Mouse (Mus musculus) myocyte (in vitro differentiated cells): ENCODE measurements at regions not wholly inside any gene's neighbourhood (a gene's known extent, or its start where the extent isn't known, plus 50 kb on each side); places are given as distances from the start of the nearest gene placed in this dataset.

Experiments used
- H3K27me3 ChIP-seq: one replicate; pipeline ENCODE4 v1.6.1; 2011; ENCODE audit not compliant: control insufficient read depth, insufficient read depth, insufficient read length
- H3K36me3 ChIP-seq: one replicate; pipeline ENCODE4 v1.6.1; 2011; ENCODE audit not compliant: control insufficient read depth, insufficient read depth
- H3K4me2 ChIP-seq: one replicate; pipeline ENCODE4 v1.6.1; 2011; ENCODE audit warnings: low read depth, control low read depth
- H3K4me3 ChIP-seq: one replicate; pipeline ENCODE4 v1.5.1; 2011; ENCODE audit warnings: mild to moderate bottlenecking, control low read depth, moderate library complexity
- H3K79me2 ChIP-seq: one replicate; pipeline ENCODE4 v1.6.1; 2011; ENCODE audit not compliant: control insufficient read depth, insufficient read depth
- H3ac ChIP-seq: one replicate; pipeline ENCODE4 v1.6.1; 2011; ENCODE audit not compliant: control insufficient read depth, insufficient read length
- CEBPB ChIP-seq: IDR thresholded peaks from 2 replicates; pipeline ENCODE4 v1.6.1; 2011; ENCODE audit warnings: mild to moderate bottlenecking, moderate library complexity; ENCODE audit not compliant: poor library complexity, insufficient read depth, severe bottlenecking
- E2F4 ChIP-seq: IDR thresholded peaks from one replicate; pipeline ENCODE4 v1.6.1; 2011; ENCODE audit warnings: mild to moderate bottlenecking, control low read depth, moderate library complexity; ENCODE audit not compliant: insufficient read depth
- MAX ChIP-seq: IDR thresholded peaks from one replicate; pipeline ENCODE4 v1.6.1; 2011; ENCODE audit warnings: low read depth, mild to moderate bottlenecking, control low read depth
- MYOD1 ChIP-seq, 3 experiments: IDR thresholded peaks; one replicate each; pipeline ENCODE4 v1.6.1; 2011; ENCODE audit warnings: control low read depth in 2 of 3, low read depth in 2 of 3, mild to moderate bottlenecking in 2 of 3, moderate library complexity in 1 of 3; ENCODE audit not compliant: insufficient read length in 2 of 3, control insufficient read depth in 1 of 3
- MYOG ChIP-seq, 3 experiments: IDR thresholded peaks; one replicate each; pipeline ENCODE4 v1.6.1; 2011; ENCODE audit warnings: control low read depth in 2 of 3, low read depth in 2 of 3, mild to moderate bottlenecking in 2 of 3; ENCODE audit not compliant: insufficient read length in 2 of 3, control insufficient read depth in 1 of 3, insufficient read depth in 1 of 3
- POLR2A ChIP-seq: IDR thresholded peaks from one replicate; pipeline ENCODE4 v1.6.1; 2011; ENCODE audit warnings: low read depth, mild to moderate bottlenecking, control low read depth, moderate library complexity; ENCODE audit not compliant: insufficient read length
- POLR2AphosphoS2 ChIP-seq: IDR thresholded peaks from one replicate; pipeline ENCODE4 v1.6.1; 2011; ENCODE audit warnings: low read depth, control low read depth; ENCODE audit not compliant: insufficient read length
- REST ChIP-seq: IDR thresholded peaks from one replicate; pipeline ENCODE4 v1.6.1; 2011; ENCODE audit warnings: mild to moderate bottlenecking, control low read depth, moderate library complexity; ENCODE audit not compliant: insufficient read depth, insufficient read length
- SRF ChIP-seq: IDR thresholded peaks from one replicate; pipeline ENCODE4 v1.6.1; 2011; ENCODE audit warnings: low read depth; ENCODE audit not compliant: control insufficient read depth, insufficient read length
- TCF12 ChIP-seq: IDR thresholded peaks from one replicate; pipeline ENCODE4 v1.6.1; 2011; ENCODE audit warnings: mild to moderate bottlenecking, control low read depth; ENCODE audit not compliant: poor library complexity, insufficient read depth, severe bottlenecking
- TCF3 ChIP-seq: IDR thresholded peaks from one replicate; pipeline ENCODE4 v1.6.1; 2011; ENCODE audit warnings: low read depth, control low read depth; ENCODE audit not compliant: insufficient read length
- USF1 ChIP-seq: IDR thresholded peaks from one replicate; pipeline ENCODE4 v1.6.1; 2011; ENCODE audit warnings: low read depth, mild to moderate bottlenecking, control low read depth, moderate library complexity

DNA sequence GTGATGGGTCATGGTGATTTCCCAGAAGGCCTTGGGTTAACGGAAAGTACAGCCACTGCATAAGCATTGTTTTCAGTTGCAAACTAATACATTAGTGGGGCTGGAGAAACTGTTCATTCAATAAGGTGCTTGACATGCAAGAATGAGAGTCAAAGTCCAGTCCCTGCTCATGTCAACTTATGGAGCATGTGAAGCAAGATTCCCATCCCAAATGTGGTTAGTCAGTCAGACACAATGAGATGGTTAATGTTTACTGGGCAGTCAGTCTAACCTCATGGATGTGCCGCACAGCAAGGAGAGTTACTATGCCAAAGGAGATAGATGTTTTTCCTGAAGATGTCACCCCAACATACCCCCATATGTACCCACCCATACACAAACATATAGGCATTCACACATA lies 993.8 kb upstream of the Jmjd1c start:
- Histone ChIP-seq H3K4me3 (no peak overlapping the region), H3K27me3 (no peaks in the 10 kb centered on the region), H3ac (no peak overlapping the region), H3K36me3 (no peaks in the 10 kb centered on the region), H3K4me2 (no peak overlapping the region), H3K79me2 (no peaks in the 10 kb centered on the region)
- TF ChIP-seq MYOD1 (IDR thresholded peaks at IDR 0.05; ENCODE audit: control insufficient read depth in 1 of 3, insufficient read length in 2 of 3, low read depth in 2 of 3) (no peak), TCF3 (no peak), POLR2A (no peak), SRF (no peak), REST (no peak), E2F4 (no peak), MAX (no peak), USF1 (no peak), CEBPB (no peak), POLR2AphosphoS2 (no peak), TCF12 (no peak), MYOG (IDR thresholded peaks at IDR 0.05; ENCODE audit: control insufficient read depth in 1 of 3, insufficient read depth in 1 of 3, insufficient read length in 2 of 3, low read depth in 2 of 3) (no peak)

- H3K4me3 ChIP-seq = no peak overlapping the region
- no peak overlapping the region for H3K4me2 ChIP-seq
- no peak overlapping the region for H3ac ChIP-seq
- no peaks in the 10 kb centered on the region for H3K79me2 ChIP-seq
- TF ChIP-seq MYOD1 (IDR thresholded peaks at IDR 0.05; ENCODE audit: control insufficient read depth in 1 of 3, insufficient read length in 2 of 3, low read depth in 2 of 3) (no peak), POLR2AphosphoS2 (no peak), E2F4 (no peak), TCF12 (no peak), POLR2A (no peak), MYOG (IDR thresholded peaks at IDR 0.05; ENCODE audit: control insufficient read depth in 1 of 3, insufficient read depth in 1 of 3, insufficient read length in 2 of 3, low read depth in 2 of 3) (no peak)
- H3K27me3 ChIP-seq = no peaks in the 10 kb centered on the region
- H3K36me3 ChIP-seq = no peaks in the 10 kb centered on the region
Observed at GRCm38 (mm10) chr10:66131361-66131760, 964.6 kb upstream of the Jmjd1c start.

DNA sequence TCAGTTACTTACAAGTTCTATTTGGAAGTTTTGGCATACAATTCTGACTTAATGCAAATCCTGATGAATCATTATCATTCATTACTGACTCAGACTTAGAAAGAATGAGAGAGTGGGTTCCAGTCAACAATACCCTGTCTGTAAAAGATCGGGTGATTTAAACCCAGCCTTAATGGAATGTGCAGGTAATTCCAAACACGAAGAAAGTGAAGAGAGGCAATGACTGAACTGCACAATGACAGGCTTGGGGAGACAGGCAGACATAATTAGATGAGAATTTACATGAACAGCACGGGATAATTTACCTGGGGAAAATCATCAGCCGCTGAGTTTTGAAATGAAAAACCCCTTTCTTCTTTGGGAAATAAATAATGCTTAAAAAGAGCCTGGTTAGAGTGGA lies 963.9 kb upstream of the Jmjd1c start:
- H3K27me3 ChIP-seq = no peaks in the 10 kb centered on the region
- H3K36me3 ChIP-seq = no peaks in the 10 kb centered on the region
- TF ChIP-seq MAX (no peak), USF1 (no peak), POLR2A (no peak), POLR2AphosphoS2 (no peak), CEBPB (no peak), SRF (no peak), TCF3 (no peak), TCF12 (no peak), REST (no peak), E2F4 (no peak), MYOD1 (IDR thresholded peaks at IDR 0.05; ENCODE audit: control insufficient read depth in 1 of 3, insufficient read length in 2 of 3, low read depth in 2 of 3) (no peak), MYOG (IDR thresholded peaks at IDR 0.05; ENCODE audit: control insufficient read depth in 1 of 3, insufficient read depth in 1 of 3, insufficient read length in 2 of 3, low read depth in 2 of 3) (no peak)
- no peak overlapping the region for H3K4me3 ChIP-seq
- no peak overlapping the region for H3K4me2 ChIP-seq
- H3K79me2 ChIP-seq = no peaks in the 10 kb centered on the region
- no peak overlapping the region for H3ac ChIP-seq

GRCm38 (mm10) chr10:66142413-66142812 lies 953.5 kb upstream of the Jmjd1c start:
- Histone ChIP-seq H3K4me3 (no peak overlapping the region), H3K79me2 (no peaks in the 10 kb centered on the region), H3K4me2 (no peak overlapping the region), H3K27me3 (no peaks in the 10 kb centered on the region), H3ac (no peak overlapping the region), H3K36me3 (no peaks in the 10 kb centered on the region)
- TF ChIP-seq POLR2AphosphoS2 = no peak
- no peak for TF ChIP-seq MYOG (IDR thresholded peaks at IDR 0.05; ENCODE audit: control insufficient read depth in 1 of 3, insufficient read depth in 1 of 3, insufficient read length in 2 of 3, low read depth in 2 of 3)
- no peak for TF ChIP-seq POLR2A

DNA sequence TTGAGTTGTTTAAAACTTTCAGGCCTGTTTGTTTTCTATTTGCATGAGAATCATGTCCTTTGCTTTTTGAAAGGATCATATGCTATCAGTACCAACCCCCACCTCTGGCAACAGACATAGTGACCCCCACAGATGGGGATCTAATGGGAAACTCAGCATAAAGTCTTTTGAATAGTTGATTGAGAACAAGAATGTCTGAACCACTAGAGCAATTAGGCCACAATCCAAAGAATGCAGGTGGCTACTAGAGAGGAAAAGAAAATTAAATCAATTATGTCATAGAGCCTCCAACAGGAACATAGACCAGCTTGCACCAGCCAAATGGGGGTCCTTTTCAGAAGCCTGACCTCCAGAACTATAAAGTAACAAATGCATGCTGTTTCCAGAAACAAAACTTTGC lies 953.0 kb upstream of the Jmjd1c start:
- Histone ChIP-seq H3K4me3 (no peak overlapping the region), H3K36me3 (no peaks in the 10 kb centered on the region)
- TF ChIP-seq MYOD1 (IDR thresholded peaks at IDR 0.05; ENCODE audit: control insufficient read depth in 1 of 3, insufficient read length in 2 of 3, low read depth in 2 of 3) (no peak), POLR2A (no peak), SRF (no peak), MAX (no peak), TCF12 (no peak), POLR2AphosphoS2 (no peak), TCF3 (no peak), USF1 (no peak)

More for the DNA sequence above, 953.0 kb upstream of the Jmjd1c start:
- no peaks in the 10 kb centered on the region for H3K27me3 ChIP-seq
- H3ac ChIP-seq = no peak overlapping the region
- H3K79me2 ChIP-seq = no peaks in the 10 kb centered on the region
- no peak overlapping the region for H3K4me2 ChIP-seq
